Mouse (Mus musculus) bone marrow, adult 2 months (tissue): ENCODE data around the gene Gm4924. TPM values are rescaled to one million over a fixed set of nuclear protein-coding genes. Genes with fewer than 3 reads are reported as not detected.
A peak's percentile ranks its signal among the peaks of the same experiment; 100 is the strongest.

Source experiments
- H3K27ac ChIP-seq: fragments of 200-500 bp; 2 replicates; pipeline ENCODE4 v1.5.1; 2012; ENCODE audit warnings: low read depth, mild to moderate bottlenecking, control low read depth, inconsistent platforms, low read length; ENCODE audit not compliant: control insufficient read depth, poor library complexity, insufficient read depth
- H3K4me1 ChIP-seq: fragments of 200-500 bp; 2 replicates; pipeline ENCODE4 v1.6.1; 2011; ENCODE audit warnings: low read length; ENCODE audit not compliant: control insufficient read depth, insufficient read depth
- H3K4me3 ChIP-seq: fragments of 200-500 bp; replicated peaks from 2 replicates; pipeline ENCODE3; 2011; ENCODE audit warnings: mild to moderate bottlenecking, low read depth, low read length, control low read depth; ENCODE audit not compliant: control insufficient read depth
- CTCF ChIP-seq: fragments of 200-500 bp; IDR thresholded peaks from 2 replicates; pipeline ENCODE4 v1.5.1; 2011; ENCODE audit warnings: low read length, control low read depth; ENCODE audit not compliant: control insufficient read depth, insufficient read depth
- POLR2A ChIP-seq: fragments of 200-500 bp; IDR thresholded peaks from 2 replicates; pipeline ENCODE4 v1.6.1; 2011; ENCODE audit warnings: low read depth, mild to moderate bottlenecking, control low read depth, low read length, borderline replicate concordance; ENCODE audit not compliant: control insufficient read depth
- WGBS: fragments of 180-500 bp; shearing (Covaris S2); methylation state at CpG from one replicate; pipeline ENCODE4 v1.1.7; 2018; 5-methylcytosine and 5-hydroxymethylcytosine counted together
- polyA plus RNA-seq: library from polyadenylated mRNA; stranded (reverse); fragments of >200 nt; gene quantifications from 2 replicates; pipeline ENCODE4 v1.2.4, GENCODE M21; 2011; ENCODE audit warnings: low replicate concordance; ENCODE audit not compliant: missing spikeins, insufficient read depth, insufficient read length

Gm4924 gene
- 0.95 and 1.4 TPM in 2 replicates for polyA plus RNA-seq

DNA sequence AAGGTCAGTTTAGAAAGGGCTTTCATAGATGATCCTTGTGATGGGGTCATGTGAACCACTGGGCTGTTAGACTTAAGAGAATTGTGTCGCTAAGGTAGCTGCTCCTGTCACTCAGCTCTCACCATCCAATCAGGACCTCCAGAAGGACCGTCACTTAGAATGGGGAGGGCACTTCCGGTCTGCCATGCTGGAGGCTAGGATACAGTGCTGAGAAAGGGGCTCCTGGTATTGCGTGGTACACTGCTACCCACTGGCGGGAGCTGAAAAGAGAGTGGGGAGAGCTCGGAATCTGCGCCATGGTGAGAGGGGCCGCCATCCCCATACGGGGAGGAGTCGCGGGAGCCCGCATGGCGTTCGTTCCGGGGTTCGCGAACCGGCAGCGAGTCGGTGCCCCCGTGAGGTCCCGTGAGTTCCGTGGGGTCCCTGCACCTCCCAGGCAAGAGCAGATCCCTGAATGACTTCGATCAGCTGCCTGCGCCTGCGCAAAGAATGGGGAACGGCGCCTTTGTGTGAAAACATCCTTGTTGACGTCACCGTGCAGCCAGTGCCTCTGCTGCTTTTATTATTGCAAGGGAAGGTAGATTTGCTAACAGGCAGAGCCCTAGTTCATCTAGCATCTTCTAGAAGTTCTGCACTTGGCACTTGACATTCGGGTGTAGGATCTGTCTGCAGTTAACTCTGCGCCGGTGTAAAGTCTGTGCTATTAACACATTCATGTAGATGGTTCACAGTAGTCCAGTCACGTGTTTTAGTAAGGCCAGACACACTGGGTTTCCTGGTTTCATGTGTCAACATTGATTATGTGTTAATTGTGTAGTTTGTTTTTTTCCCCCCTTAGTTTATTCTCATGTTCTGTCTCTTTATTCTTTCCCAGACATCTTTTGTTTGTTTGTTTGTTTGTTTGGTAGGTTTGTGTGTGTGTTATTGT is at the start of gene Gm4924:
Gene Gm4924, plus strand, starts transcription at position 173 of the 928 bp plus-strand sequence.
- TF ChIP-seq CTCF (no peak), POLR2A (peak; percentile 22; the same call in 1 of the 2 replicates)
- Histone ChIP-seq H3K4me3 (peak within 1 kb of the TSS; percentile 81), H3K4me1 (no peaks in the 10 kb centered on the region), H3K27ac (peak within 1 kb of the TSS; percentile 62)
- WGBS: 5% methylated on average over 34 of the region's 34 CpGs

DNA sequence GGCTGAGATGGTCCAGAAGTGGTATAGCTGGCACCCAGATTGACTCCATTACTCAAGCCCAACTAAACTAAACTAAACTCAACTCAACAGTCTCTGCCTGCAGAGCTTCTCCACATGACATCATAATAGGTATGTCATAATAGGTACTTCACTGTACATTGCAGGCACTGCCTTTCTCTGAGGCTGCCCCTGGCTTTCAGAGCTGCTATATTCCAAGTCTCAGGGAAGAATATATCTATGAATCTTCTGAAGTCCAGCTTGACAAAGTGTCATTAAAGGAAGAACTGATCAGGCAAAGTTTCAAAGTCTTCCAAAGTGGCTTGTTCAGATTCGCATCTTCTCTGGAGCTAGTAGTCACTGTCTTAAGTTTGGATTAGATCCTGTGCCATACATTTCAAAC is 37.6 kb upstream of the Gm4924 start, which contains the start of gene 4932415D10Rik:
Gene 4932415D10Rik, minus strand, starts transcription at position 101 of the 400 bp plus-strand sequence.
- Histone ChIP-seq H3K27ac (no peak within 1 kb of the TSS), H3K4me1 (no peaks in the 10 kb centered on the region), H3K4me3 (no peak within 1 kb of the TSS)
- WGBS: 86% methylated on average over 1 of the region's 1 CpGs
- no peak for TF ChIP-seq POLR2A
- TF ChIP-seq CTCF: no peak

DNA sequence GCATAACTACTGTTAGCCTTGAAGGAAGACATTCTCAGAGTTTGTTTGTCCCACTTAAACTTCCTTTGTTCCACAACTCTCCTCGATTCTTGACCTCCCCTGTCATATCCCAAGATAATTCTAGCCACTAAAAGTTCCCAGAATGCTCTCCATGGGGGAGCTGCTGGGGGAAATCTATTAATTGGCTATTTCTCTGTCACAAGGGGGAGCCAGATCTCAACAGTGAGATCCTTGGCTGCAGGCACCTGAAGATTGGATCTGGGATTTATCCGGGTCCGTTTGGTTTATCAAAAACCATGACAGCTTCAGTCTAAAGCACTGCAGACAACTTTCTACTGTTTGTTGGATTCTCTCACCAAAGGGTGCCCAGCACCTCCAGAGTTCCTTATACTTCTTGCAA is 33.9 kb upstream of the Gm4924 start:
- Histone ChIP-seq H3K27ac (no peak overlapping the region), H3K4me3 (no peak overlapping the region), H3K4me1 (no peaks in the 10 kb centered on the region)
- TF ChIP-seq POLR2A: no peak
- no peak for TF ChIP-seq CTCF
- 45% methylated on average over 3 of the region's 3 CpGs for WGBS

DNA sequence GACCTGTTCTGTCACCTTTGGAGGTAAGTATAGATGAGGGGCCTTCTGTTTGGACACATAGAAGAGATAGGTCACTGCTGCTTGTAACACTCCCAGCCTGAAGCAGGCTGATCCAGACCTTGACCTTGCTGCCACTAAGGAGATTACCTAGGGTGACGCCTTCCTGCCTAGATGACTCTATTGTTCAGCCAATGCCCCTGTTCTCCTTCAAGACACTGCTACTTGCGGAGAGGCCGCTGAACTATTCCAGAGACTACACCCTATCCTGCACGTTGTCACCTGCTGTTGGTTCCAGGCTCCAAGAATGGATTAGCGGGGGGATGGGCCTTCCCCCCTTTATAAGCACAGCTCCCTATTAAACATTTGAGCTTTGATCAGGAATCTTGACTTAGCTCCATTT is 24.2 kb upstream of the Gm4924 start:
- Histone ChIP-seq H3K4me1 (no peaks in the 10 kb centered on the region), H3K4me3 (no peak overlapping the region), H3K27ac (no peak overlapping the region)
- TF ChIP-seq CTCF (no peak), POLR2A (no peak)
- 85% methylated on average over 5 of the region's 5 CpGs for WGBS

DNA sequence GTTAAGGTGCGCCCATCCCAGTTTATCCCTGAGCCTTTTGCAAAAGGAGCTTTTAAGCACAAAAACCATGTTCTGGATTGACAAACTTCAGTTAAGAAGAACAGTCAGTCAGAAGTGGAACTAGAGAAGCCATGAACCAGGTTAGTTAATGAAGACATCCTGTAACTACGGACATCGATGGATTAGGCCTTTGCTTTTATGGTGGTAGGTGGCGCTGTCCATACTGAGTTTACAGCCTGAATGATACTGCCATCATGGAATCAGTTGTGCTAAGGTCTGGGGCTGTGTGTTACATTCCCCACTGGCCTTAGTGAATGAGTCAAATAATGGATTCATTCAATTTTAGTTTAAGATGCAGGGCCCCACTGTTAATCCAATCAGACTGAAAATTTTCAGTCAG is 1.3 kb downstream of the Gm4924 start:
- no peak overlapping the region for H3K4me3 ChIP-seq
- TF ChIP-seq POLR2A (no peak), CTCF (no peak)
- WGBS: 89% methylated on average over 4 of the region's 4 CpGs
- no peak overlapping the region for H3K27ac ChIP-seq
- H3K4me1 ChIP-seq: no peaks in the 10 kb centered on the region

DNA sequence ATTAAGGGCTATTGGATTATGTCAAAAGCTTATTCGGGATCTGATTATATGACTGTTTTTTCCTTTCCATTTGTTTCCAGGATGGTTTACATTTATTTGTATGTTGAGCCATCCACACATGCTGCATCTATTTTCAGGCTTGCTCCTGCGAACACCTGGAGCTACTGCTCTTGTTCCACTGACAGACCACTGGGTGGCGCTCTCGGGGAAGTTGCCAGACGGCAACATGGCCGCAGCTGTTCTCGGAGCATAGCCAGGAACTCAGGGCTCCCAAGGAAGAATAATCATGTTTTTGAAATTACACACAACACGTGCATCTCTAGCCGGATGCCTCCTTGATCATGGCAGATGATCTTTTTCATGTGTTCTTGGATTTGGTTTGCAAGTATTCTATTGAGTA is 7.9 kb downstream of the Gm4924 start:
- 81% methylated on average over 9 of the region's 9 CpGs for WGBS
- H3K4me3 ChIP-seq: no peak overlapping the region
- H3K27ac ChIP-seq: no peak overlapping the region
- TF ChIP-seq CTCF: no peak
- no peaks in the 10 kb centered on the region for H3K4me1 ChIP-seq

DNA sequence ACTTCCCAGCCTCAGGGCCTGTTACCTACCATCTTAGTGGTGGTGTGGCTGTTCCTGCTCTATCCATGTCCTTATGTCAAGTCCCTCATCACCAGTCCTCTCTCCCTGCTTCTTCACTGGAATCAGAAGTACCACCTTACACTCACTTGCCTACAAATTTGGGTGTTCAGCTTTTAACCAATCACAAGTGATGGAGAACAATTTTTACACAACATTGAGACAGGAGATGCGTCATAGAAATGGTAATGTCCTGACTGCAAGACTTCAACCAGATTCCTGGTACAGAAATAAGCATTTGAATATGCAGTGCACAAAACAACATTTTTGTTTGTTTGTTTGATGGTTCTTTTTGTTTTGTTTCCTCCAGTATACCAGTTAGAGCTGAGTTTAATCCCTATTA is 28.9 kb downstream of the Gm4924 start:
- TF ChIP-seq CTCF (no peak), POLR2A (no peak)
- Histone ChIP-seq H3K4me3 (no peak overlapping the region), H3K4me1 (no peaks in the 10 kb centered on the region), H3K27ac (no peak overlapping the region)
- 81% methylated on average over 1 of the region's 1 CpGs for whole genome bisulfite sequencing

DNA sequence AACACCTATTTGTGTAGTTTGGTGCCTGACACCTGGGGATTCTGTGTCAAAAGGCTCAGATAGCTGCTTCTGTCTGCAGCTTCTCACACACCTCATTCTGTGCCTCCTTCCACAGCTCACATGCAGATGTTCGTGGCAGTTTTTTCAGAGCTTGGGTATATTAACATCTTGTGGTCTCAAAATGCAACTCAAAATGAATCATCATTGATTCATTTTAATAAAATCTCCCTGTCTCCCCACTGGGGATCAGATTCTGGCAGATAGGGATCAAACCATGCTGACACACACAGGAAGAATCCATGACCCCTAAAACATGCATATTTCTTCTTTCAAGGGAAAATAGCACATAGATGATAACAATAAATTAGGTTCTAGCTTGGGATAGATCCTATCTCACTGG is 55.5 kb downstream of the Gm4924 start:
- no peak overlapping the region for H3K27ac ChIP-seq
- no peak for TF ChIP-seq POLR2A
- TF ChIP-seq CTCF: no peak
- H3K4me3 ChIP-seq: no peak overlapping the region
- H3K4me1 ChIP-seq: no peaks in the 10 kb centered on the region
- 66% methylated on average over 1 of the region's 1 CpGs for WGBS

DNA sequence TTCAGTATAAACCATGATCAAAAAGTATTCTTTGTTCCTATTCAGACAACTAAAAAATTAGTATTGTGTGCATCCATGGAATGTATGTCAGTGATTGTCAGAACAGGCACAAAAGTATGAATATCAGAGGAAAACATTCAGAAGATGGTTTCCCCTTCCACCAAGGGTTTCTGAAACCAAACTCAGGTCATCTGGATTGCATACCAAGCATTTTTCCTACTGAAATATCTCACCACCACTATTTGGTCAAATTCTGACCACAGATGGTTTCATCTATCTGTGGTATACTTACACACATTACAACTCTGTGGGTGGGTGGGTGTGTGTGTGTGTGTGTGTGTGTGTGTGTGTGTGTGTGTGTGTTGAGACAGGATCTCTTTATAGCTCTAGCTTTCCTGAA is 69.6 kb downstream of the Gm4924 start:
- TF ChIP-seq CTCF: no peak
- TF ChIP-seq POLR2A: no peak
- H3K27ac ChIP-seq: no peak overlapping the region
- H3K4me1 ChIP-seq: no peaks in the 10 kb centered on the region
- H3K4me3 ChIP-seq: no peak overlapping the region

Other genes with a start within 250 kb of the Gm4924 start
- 0.36 and 0.57 TPM in 2 replicates for gene AU041133, start 226.2 kb upstream of the Gm4924 start, polyA plus RNA-seq
- gene Zfp938, start 113.0 kb upstream of the Gm4924 start, polyA plus RNA-seq: 0.63 and 1.9 TPM in 2 replicates
- not detected in 2 replicates for gene 4932415D10Rik, start 37.7 kb upstream of the Gm4924 start, polyA plus RNA-seq
- not detected in 2 replicates for gene Gm1553, start 138.4 kb downstream of the Gm4924 start, polyA plus RNA-seq